Mouse (Mus musculus) right cerebral cortex, adult 2 months (tissue): ENCODE measurements at regions not wholly inside any gene's neighbourhood (a gene's known extent, or its start where the extent isn't known, plus 50 kb on each side); places are given as distances from the start of the nearest gene placed in this dataset.

Experiments
- DNase-seq, 2 experiments: peaks; one replicate each; pipeline ENCODE4 v3.0.0; 2021 to 2022; ENCODE audit warnings: low spot score in 2 of 2

DNA sequence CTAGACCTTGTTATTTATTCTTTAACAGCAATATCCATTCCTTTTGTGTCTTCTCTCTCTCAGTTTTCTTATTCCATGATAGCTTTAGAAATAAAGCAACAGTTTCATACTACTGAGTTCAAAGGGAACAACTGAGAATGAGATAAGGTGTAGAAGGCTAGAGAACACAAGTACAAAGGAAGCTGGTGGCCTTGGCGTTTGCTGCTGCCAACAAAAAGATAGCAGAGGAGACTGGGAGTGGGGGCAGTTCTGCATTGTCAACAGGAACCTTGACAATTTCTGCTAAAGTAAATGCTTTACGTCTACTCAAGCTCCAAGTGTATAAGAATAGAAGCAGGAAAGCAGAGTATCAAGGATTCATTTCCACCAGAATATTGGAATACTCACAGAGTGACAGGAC lies 109.3 kb upstream of the B430305J03Rik start:
- no peak for DNase-seq

DNA sequence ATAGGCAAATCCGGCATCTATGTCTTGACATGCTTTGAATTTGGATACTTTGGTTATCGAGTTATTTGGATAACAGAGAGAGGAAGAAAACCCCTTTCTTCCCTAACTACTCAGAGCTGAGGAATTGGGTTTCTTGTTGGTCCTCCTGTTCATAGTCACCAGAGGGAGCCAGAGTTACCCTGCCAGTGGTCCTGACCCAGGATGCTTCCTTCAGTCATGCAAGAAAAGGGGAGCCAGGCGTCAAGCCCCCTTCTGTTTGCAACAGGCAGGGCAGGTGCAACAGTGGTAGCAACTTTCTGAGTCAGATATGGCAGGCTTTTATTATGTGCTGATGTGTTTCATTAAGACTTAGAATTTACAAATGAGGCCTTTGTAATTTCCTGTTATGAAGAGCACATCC lies 101.4 kb upstream of the B430305J03Rik start:
- DNase-seq: no peak

DNA sequence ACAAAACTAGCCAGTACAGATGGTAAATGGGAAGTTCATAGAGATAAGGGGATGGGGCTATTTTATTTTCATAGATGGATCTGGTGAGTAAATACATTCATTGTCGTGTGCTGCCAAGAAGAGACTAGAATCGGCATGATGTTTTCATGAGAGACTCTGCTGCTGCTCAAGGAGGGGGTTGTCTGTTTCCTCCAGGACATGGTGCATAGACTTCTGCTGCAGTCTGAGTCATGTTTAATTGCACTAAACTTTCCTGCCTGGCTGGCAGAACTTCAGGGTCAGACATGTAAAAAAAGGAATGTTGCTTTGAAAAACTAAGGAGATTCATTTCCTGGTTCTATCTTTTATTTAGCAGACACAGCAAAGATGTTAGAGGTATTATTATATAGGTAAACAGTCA lies 100.9 kb upstream of the B430305J03Rik start:
- no peak for DNase-seq

DNA sequence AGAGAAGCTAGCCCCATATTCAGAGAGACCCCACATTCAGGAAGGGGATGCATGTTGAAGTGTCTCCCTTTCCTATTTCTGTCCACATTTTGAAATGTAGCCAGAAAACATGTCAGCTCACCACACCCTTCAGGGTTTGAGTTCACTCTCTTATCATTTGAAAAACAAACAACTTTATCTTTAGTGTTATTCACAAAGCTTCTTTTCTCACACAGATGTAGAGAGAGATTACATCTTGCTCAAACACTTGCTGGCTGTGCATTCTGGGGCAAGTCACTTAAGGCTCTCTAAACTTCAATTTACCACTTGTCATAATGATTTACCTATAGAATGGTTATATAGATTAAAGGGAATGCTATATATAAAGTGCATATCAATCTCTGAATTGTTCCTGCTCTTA lies 94.3 kb upstream of the B430305J03Rik start:
- DNase-seq: no peak

DNA sequence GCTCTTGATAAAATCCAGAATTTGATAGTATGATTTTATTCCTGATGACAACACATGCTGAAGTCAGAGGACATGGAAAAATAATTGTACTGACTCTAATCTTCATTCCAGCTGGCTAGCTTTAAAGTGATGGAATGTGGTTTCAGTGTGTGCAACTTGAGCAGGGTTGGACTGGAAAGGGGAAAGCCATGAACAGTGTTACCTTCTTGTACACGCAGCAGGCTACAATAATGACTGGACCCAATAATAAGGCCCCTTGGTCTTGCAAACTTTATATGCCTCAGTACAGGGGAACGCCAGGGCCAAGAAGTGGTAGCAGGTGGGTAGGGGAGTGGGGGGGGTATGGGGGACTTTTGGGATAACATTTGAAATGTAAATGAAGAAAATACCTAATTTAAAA lies 90.8 kb upstream of the B430305J03Rik start:
- no peak for DNase-seq

DNA sequence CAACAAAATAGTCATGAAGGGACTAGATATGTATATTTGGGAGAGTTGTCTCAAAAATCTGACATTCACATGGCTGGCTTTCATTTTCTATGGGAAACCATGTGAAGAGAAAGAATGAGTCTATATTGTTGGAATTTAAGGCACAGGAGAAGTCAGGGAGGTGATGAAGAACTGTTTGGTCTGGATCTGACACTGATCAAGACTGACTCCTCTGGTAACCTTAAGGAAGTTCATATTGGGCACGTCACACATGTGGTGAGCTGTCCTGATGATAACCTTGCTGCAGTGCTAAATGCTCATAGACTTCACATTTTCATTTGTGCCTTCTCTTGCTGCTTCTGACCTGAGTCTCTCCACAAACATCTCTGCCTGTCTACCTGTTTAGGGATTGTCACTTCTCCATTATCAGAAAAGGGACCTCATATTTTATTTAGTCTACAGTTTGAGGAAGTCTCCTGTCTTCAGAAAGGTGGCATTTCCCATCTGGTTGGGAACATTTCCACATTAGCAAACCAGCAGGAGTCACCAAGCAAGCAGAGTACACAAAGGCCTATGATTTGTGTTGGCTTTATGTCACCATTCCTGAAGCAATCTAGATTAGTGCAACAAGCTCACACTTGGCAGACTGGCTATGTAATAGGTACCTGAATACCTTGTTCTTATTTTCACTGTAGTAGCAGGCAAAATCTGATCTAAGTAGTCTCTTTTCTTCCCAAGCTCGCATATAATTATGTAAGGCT lies 76.4 kb upstream of the B430305J03Rik start:
- no peak for DNase-seq

DNA sequence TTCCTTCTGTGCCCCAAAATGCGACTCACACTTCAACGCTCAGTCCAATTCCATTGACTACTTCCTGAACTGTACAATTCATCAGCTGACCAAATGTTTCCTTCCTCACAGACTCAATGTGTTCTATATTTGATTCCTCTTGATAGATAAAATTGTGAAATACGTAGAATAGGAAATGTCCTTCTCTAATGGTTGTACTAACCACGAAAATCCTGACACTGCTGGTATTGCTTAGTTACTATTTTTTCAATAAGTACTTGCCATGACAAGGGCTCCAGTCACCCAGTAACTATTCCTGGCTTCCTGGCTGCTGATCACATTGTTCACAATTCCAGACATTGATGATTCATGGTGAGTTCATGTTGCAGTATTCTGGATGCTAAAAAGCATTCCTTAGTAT lies 75.7 kb upstream of the B430305J03Rik start:
- DNase-seq: no peak

DNA sequence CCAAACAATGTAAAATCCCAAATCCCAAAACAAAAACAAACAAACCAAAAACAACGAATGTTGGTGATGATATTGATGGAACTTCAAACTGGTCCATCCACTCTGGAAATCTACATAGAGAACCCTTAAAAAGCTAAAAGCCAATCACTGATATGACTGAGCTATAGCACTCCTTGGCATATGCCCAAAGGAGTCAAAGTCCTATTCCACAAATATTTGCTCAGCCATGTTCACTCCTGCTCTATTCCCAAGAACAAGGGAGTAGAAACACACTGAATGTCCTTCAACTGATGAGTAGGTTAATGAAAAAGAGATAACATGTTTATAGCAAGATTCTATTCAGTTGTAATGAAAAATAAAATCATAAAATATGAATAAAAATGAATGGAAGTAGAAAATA lies 63.0 kb upstream of the B430305J03Rik start:
- DNase-seq: no peak

DNA sequence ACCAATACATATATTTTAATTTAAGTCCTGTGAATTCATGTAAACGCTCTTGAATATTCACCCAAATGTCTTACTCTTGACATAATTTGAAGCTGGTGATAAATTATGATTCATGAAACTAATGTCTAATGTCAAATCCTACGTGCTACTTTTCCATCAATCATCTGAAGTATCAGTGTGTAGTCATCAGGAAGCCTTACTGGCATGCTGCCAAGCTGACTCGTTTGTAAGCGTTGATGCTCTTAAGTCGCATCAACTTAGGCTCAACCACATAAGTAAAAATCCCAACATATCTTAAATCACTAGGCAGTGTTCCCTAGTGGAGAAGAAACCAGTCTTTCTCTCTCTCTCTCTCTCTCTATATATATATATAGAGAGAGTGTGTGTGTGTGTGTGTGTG lies 58.2 kb upstream of the B430305J03Rik start:
- no peak for DNase-seq

DNA sequence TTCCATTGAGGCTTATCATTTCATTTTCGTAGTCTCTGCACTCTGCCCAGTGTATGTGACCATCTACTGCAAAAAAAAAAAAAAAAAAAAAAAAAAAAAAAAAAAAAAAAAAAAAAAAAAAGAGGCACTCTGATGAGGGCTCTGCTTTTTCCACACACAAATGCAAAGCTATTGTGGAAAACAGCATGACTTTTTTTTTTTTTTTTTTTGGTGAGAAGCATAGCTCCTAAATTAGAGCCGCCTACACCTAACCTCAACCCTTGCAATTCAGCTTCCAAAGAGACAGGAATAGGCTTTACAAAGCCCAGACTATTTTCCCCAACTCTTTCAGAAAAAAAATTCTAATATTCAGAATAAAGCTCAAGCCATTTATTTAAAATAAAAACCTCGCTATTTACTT lies 54.0 kb upstream of the B430305J03Rik start:
- DNase-seq: no peak

DNA sequence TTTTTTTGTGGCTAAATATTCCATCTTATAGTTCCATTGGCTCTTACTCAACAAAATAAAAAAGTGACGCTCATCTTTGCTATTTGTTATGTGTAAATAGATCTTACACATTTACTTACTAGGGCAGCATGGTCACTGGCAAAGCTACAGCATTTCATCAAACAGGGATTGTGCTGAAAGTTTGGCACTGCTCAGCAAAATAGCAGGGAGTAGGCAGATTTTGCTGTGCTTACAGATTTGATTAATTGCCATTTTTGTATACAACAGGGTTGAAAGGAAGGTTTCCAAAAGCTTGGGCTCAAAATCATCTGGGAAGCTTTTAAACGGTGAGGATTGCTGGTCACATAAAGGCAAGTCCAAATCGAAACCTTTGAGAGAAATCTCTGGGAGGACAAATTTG lies 52.3 kb upstream of the B430305J03Rik start:
- no peak for DNase-seq
